Mouse (Mus musculus): ENCODE measurements around the gene Prkaa1.
A peak's percentile ranks its signal among the peaks of the same experiment; 100 is the strongest.
"Not testable (repeated sequence)": the region's sequence is repeated elsewhere in the genome, so short reads cannot be mapped to it uniquely, and the experiment has no call there.

Gene Prkaa1

GRCm38 (mm10) chr15:5129111-5129805 lies 14.4 kb upstream of the Prkaa1 start:
- DNase-seq (ENCODE audit: low spot score), result no peak

GRCm38 (mm10) chr15:5130887-5131668 lies 12.6 kb upstream of the Prkaa1 start:
- not testable (repeated sequence) for DNase-seq (ENCODE audit: low spot score)

- no peak for DNase-seq (ENCODE audit: low spot score)
These were observed 10.4 kb upstream of the Prkaa1 start for GRCm38 (mm10) chr15:5133301-5133700.

GRCm38 (mm10) chr15:5134179-5134578 lies 9.5 kb upstream of the Prkaa1 start:
- DNase-seq (ENCODE audit: low spot score), result no peak

DNA sequence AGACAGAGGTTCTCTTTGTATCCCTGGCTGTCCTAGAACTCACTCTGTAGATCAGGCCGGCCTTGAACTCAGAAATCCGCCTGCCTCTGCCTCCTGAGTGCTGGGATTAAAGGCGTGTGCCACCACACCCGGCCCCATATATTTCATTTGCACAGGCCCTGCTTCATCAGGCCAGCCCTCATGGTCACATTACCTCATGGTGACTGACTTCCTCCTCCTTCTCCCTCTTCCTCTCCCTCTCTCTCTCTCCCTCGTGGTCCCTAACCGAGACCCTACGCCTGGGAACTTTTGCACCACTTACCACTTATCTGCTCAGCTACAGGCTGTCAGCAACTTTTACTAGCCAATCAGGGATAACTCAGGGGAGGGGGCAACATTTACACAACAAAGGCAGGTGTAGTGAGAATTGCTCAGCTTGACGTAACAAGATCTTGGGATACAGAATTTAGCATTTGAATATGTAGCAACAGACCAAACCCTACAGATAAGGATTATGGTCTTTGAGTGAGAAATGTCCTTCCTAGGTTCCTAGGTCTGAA lies 8.6 kb upstream of the Prkaa1 start:
- no peak for DNase-seq (ENCODE audit: low spot score)

DNA sequence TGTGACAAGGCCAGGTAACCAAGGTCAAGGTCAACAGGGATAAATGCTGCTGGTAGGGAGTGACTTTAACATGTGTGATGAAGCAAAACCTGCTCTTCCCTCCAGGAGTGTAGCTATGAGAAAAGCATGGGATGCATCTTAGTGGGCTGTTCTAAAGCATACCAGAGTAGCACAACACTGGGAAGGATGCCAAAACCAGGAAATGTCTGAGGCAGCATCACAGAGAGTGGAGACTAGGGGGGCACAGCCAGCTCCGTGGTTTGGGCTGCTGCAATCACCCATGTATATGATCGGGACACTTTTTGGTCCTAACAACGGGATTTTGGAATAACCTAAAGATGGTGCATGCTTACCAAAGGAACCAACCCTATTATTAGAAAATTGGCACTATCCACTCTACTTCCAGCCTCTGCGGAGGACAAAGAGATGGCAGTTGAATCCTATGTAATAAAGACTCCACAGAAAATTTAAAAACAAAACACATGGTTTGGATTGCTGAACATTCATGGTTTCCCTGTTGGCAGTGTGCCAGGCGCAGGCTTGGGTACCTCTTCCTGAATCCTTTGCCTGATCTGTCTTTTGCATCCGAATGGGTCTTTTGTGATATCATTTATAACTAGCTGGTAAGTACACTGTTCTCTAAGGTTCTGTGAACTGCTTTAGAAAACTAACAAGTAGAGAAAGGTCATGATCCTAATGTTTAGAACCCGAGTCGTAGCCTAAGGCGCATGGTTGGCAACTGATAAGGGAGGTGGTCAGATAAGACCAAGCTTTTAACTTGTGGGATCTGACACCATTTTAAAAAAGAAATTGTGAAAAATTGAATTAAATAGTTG lies 5.4 kb upstream of the Prkaa1 start:
- DNase-seq (ENCODE audit: low spot score), result no peak

DNA sequence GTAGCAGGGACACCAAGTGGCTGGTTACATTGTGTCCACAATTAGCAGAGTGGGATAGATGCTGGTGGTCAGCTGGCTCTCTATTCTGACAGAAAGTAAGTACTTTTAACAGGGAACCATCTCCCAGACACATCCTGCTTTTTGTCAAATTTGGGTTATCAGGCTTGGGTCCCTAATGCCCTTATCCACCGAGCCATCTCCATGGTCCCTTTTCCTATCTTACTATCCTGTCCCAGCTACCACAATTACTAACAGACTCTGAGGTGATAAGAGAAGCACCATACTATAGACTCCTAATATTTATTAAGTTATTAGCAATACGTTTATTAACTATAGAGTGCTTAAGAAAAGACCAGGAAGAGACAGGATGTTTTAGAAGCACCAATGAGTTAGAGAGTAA lies 4.3 kb upstream of the Prkaa1 start:
- no peak for DNase-seq (ENCODE audit: low spot score)

GRCm38 (mm10) chr15:5139863-5140262 lies 3.8 kb upstream of the Prkaa1 start:
- no peak for DNase-seq (ENCODE audit: low spot score)

DNA sequence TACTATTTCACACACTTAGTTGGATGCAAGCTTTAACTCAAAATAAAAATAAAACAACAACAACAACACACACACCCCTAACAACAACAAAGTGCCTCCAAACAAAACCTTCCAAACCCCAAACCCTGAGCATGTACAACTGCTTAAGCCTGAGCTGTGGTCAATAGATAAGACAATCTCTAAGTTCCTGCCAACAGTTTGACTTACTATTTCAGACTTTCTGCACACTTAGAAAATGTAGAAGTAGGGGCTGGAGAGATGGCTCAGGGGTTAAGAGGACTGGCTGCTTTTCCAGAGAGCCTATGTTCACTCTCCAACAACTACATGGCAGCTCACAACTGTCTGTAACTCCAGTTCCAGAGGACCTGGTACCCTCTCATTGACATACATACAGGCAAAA lies 3.3 kb upstream of the Prkaa1 start:
- DNase-seq (ENCODE audit: low spot score), result no peak

DNA sequence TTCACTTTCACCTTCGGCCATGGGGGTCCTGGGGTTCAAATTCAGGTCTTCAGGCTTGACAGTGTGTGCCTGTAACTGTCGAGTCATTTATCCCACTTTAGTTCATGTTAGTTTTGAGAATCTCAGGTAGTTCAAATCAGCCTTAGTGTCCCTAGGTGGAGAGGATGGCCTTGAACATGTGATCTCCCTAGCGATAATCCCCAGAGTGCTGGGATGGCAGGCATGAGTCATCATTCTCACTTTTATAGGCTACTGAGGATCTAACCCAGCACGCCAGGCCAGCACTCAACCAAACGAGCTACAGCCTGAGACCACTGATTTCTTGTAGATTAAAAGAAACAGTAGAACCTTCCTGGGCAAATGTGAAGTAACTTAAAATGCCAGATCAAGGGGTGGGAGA lies 1.6 kb upstream of the Prkaa1 start:
- no peak for DNase-seq (ENCODE audit: low spot score)

DNA sequence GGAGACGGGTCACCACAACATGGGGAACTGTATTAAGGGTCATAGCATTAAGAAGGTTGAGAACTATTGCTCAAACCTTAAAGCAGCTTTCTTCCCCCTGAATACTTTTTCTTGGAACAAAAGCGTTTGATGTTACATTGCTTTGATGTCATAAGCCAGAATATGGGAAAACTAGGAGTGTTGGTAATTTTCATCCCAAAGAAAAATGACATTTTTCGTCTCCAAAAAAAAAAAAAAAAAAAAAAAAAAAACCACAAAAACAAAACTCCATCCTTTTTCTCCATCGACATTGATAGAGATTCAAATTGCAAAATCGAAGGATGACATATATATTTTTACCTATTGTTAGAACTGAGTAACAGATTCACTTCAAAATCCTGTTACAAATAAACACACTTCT lies 947 bp upstream of the Prkaa1 start:
- DNase-seq (ENCODE audit: low spot score), result no peak

DNA sequence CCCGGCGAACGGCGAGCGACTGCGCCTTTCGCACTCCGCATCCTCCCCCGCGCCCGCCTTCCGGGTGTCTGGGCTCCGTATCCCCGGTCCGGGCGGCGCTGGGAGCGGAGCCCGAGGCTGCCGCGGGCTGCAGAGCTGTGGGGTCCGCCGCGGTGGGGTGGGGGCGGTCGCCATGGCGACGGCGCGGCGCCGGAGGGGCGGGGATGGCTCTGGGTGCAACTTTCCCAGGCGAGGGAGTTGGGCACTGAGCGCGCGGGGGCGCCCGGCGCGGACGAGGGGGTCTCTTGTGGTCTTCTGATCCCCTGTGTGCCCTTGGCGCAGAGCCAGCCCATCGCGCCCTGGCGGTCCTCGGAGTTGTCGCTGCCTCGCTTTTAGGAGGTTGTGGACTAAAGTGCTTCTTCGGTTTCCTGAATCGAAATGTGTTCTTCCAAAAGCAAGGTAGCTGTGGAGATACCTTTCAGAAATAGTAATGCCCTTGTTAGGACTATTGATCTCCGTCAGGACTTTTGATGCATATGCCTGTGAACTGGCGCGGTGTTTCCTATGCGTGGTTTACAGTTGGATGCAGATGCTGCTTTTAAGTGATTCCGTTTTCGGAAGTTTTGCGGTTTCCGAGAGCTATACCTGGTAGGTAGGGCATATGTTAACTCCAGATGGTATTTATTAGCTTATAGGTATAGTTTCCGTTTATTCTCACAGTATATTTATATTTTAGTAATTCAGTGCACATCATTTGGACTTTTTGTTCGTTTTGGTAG lies 539 bp downstream of the Prkaa1 start:
- peak; percentile 60 for DNase-seq (ENCODE audit: low spot score)

DNA sequence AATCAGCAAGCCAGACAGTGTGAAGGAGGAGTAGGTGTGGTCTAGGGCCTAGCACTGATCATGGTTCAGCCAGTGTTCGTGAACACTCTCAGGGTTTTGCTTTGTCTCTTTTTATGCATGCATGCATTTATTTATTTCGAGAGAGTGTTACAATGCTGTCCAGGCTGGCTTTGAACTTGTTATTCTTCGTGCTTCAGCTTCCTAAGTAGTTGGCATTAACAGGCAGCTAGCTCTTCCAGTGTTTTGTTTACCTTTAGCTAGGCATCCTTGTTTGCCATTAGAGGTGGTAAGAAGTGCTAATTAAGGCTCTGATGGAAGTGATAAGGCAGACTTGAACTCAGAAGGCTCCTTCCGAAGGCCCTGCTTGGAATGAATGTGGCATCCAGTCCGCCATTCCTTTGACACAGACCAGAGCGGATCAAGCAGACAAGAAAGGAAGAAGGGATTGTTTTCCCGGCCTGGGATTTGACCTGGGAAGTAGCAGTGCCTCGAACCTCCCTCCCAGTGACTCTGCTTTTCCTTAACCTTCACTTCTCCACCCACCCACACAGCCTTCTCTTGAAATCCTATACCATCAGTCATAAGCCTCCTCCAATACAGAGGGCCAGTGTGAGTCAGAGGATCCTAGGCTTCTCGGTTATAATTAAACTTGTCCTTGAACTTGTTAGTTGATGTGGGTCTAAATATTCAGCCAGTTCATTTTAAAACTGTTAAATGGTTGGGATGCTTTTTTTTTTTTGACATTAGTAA lies 1.7 kb downstream of the Prkaa1 start:
- peak; percentile 67 for DNase-seq (ENCODE audit: low spot score)

GRCm38 (mm10) chr15:5149187-5149586 lies 5.5 kb downstream of the Prkaa1 start:
- peak; percentile 97 for DNase-seq (ENCODE audit: low spot score)

GRCm38 (mm10) chr15:5152171-5152570 lies 8.5 kb downstream of the Prkaa1 start:
- no peak for DNase-seq (ENCODE audit: low spot score)

GRCm38 (mm10) chr15:5154621-5155020 lies 11.0 kb downstream of the Prkaa1 start:
- no peak for DNase-seq (ENCODE audit: low spot score)

GRCm38 (mm10) chr15:5155093-5155492 lies 11.4 kb downstream of the Prkaa1 start:
- no peak for DNase-seq (ENCODE audit: low spot score)

- no peak for DNase-seq (ENCODE audit: low spot score)
These were observed 12.7 kb downstream of the Prkaa1 start for GRCm38 (mm10) chr15:5156355-5156754.

DNA sequence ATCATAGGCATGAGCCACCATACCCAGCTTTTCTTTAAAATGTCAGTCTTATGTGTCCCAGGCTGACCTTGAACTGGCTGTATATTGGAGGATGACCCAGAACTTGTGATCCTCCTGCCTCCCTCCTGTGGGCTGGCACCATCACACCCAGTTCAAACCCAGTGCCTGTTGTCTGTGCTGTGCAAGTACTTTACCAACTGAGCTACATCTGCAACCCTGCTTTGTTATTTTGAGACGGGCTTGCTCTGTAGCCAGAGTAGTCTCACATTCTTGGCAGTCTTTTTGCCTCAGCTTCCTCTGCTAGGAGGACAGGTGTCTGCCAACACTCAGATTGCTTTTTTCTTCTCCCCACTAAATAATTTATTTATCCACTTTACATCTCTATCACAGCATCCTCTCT lies 13.7 kb downstream of the Prkaa1 start:
- no peak for DNase-seq (ENCODE audit: low spot score)

GRCm38 (mm10) chr15:5158827-5159226 lies 15.2 kb downstream of the Prkaa1 start:
- DNase-seq (ENCODE audit: low spot score), result peak; percentile 80

All from adipocyte (in vitro differentiated cells).